ENCODE assay signal across 8 mouse cellular contexts in the genomic region with DNA sequence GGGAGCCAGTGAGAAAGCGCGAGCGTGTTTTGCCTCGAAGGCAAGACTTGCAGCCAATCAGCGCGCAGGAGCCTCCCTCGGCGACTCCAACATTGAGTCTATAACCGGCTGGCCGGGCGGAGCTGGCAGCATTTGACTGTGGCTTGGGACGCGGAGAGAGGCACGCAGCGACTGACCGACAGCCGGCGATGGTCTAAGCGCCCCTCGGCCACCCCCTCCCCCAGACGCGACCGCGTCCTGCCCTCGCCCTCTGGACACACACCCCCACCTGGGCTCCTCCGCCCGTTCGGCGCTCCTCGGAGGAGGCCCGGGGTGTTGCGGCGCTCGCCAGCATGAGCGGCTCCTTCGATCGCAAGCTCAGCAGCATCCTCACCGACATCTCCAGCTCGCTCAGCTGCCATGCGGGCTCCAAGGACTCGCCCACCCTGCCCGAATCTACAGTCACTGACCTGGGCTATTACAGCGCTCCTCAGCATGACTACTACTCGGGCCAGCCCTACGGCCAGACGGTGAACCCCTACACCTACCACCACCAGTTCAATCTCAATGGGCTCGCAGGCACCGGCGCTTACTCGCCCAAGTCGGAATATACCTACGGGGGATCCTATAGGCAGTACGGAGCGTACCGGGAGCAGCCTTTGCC. TPM values are rescaled to one million over a fixed set of nuclear protein-coding genes. Genes with fewer than 3 reads are reported as not detected.
DNase-seq lines count a peak whose midpoint lies in the region; ATAC-seq and TF ChIP-seq lines count a peak whose summit lies in the region.

A gene (plus strand): TSS at position 130 of the 643 bp plus-strand sequence.

- intact Hi-C loops in gastrocnemius, adult 2 months (cut with DNase I), result no loop called here

- no peak for TF ChIP-seq POLR2A in olfactory bulb, adult 2 months (IDR thresholded peaks at IDR 0.05; ENCODE audit: insufficient read depth, low read depth, low read length)

- no peak for TF ChIP-seq CTCF in gastrocnemius, adult 2 months (IDR thresholded peaks at IDR 0.05)
- TF ChIP-seq CTCF in olfactory bulb, adult 2 months (IDR thresholded peaks at IDR 0.05; ENCODE audit: insufficient read depth, low read depth, low read length), result no peak

- peak within 1 kb of the TSS; percentile 62 for H3K4me2 ChIP-seq in forebrain, embryonic 14.5 days (ENCODE audit: low read length)
- H3K4me2 ChIP-seq in limb, embryonic 11.5 days (ENCODE audit: low read depth, severe bottlenecking), result peak within 1 kb of the TSS; percentile 81

- H3K4me3 ChIP-seq in gastrocnemius, adult 2 months, result peak within 1 kb of the TSS; percentile 65
- H3K4me3 ChIP-seq in forebrain, embryonic 14.5 days (ENCODE audit: low read depth, low read length), result peak within 1 kb of the TSS; percentile 30
- H3K4me3 ChIP-seq in limb, embryonic 11.5 days (ENCODE audit: low read depth, low read length), result peak within 1 kb of the TSS; percentile 42
- H3K4me3 ChIP-seq in olfactory bulb, adult 2 months (ENCODE audit: insufficient read depth, low read depth, low read length), result peak within 1 kb of the TSS; percentile 7; the same call in 1 of the 2 replicates

- under 1% methylated on average over 55 of the region's 55 CpGs for WGBS in forebrain, embryonic 14.5 days
- WGBS in limb, embryonic 11.5 days, result under 1% methylated on average over 55 of the region's 55 CpGs
- WGBS in olfactory bulb, adult 2 months, result 2% methylated on average over 55 of the region's 55 CpGs

- peaks cover 72% of the 10 kb centered on the region for H3K27me3 ChIP-seq in forebrain, embryonic 14.5 days (replicated peaks; ENCODE audit: control insufficient read depth, insufficient read depth, low read length)
- peaks cover 65% of the 10 kb centered on the region for H3K27me3 ChIP-seq in limb, embryonic 11.5 days (ENCODE audit: control insufficient read depth, insufficient read depth, low read length)

- peak; percentile 48; the same call in 1 of the 2 replicates for ATAC-seq in forebrain, embryonic 14.5 days
- ATAC-seq in limb, embryonic 11.5 days (ENCODE audit: insufficient number of reproducible peaks, low FRiP score, low TSS enrichment, low read depth), result 0 out of 2 replicates have a peak, but pooled peaks have one; percentile 36

- DNase-seq in gastrocnemius, adult 2 months, result peak; percentile 44
- no peak for DNase-seq in gastrocnemius, adult 18-20 months (ENCODE audit: low spot score)
- peak; percentile 78 for DNase-seq in ES-CJ7 (ENCODE audit: low read depth, low spot score)
- DNase-seq in forebrain, embryonic 14.5 days (ENCODE audit: low spot score), result peak; percentile 71
- DNase-seq in limb, embryonic 11.5 days (ENCODE audit: low spot score), result peak; percentile 84
- no peak for DNase-seq in frontal cortex, postnatal 14 days (ENCODE audit: low spot score in 2 of 2)
- DNase-seq in left cerebral cortex, adult 9 months (ENCODE audit: low spot score in 2 of 2), result no peak

- no peaks in the 10 kb centered on the region for H3K9me3 ChIP-seq in forebrain, embryonic 14.5 days (replicated peaks; ENCODE audit: control insufficient read depth, low read length)
- H3K9me3 ChIP-seq in limb, embryonic 11.5 days (ENCODE audit: control insufficient read depth, low read length), result no peaks in the 10 kb centered on the region

- peak within 1 kb of the TSS; percentile 2; the same call in 1 of the 2 replicates for H3K9ac ChIP-seq in forebrain, embryonic 14.5 days (ENCODE audit: low read length)
- H3K9ac ChIP-seq in limb, embryonic 11.5 days (ENCODE audit: low read length), result peak within 1 kb of the TSS; percentile 27

- H3K36me3 ChIP-seq in forebrain, embryonic 14.5 days (ENCODE audit: control insufficient read depth, insufficient read depth, low read length), result no peaks in the 10 kb centered on the region
- H3K36me3 ChIP-seq in limb, embryonic 11.5 days (ENCODE audit: control insufficient read depth, insufficient read depth, low read length), result no peaks in the 10 kb centered on the region

- H3K27ac ChIP-seq in gastrocnemius, adult 2 months, result no peak within 1 kb of the TSS
- H3K27ac ChIP-seq in forebrain, embryonic 14.5 days (ENCODE audit: low read depth, low read length), result no peak within 1 kb of the TSS
- no peak within 1 kb of the TSS for H3K27ac ChIP-seq in limb, embryonic 11.5 days (replicated peaks; ENCODE audit: low read depth, low read length)
- no peak within 1 kb of the TSS for H3K27ac ChIP-seq in olfactory bulb, adult 2 months (ENCODE audit: insufficient read depth, low read depth, low read length)

- H3K4me1 ChIP-seq in forebrain, embryonic 14.5 days (ENCODE audit: control insufficient read depth, insufficient read depth, low read length), result no peaks in the 10 kb centered on the region; the same call in 1 of the 2 replicates
- peaks cover 18% of the 10 kb centered on the region for H3K4me1 ChIP-seq in limb, embryonic 11.5 days (ENCODE audit: control insufficient read depth, insufficient read depth, low read length)
- H3K4me1 ChIP-seq in olfactory bulb, adult 2 months (ENCODE audit: control insufficient read depth, insufficient read depth, low read length), result peaks cover 19% of the 10 kb centered on the region

RNA-seq across cellular contexts. Expression of the gene that starts here (rescaled TPM):
- total RNA-seq in gastrocnemius, adult 2 months (2021), result not detected
- total RNA-seq in gastrocnemius, adult 18-20 months (2021), result not detected
- polyA plus RNA-seq in forebrain, embryonic 14.5 days (2014; fragmentation: Nextera tagmentation; extraction: Ambion mirVana), result not detected in 2 replicates
- 5.4 and 6.7 TPM in 2 replicates for polyA plus RNA-seq in limb, embryonic 11.5 days (2014; fragmentation: Nextera tagmentation; extraction: Ambion mirVana)
- polyA plus RNA-seq in olfactory bulb, adult 2 months (2012; ENCODE audit: insufficient read depth, insufficient read length, low replicate concordance, missing spikeins), result not detected in 2 replicates

Comparison
In these comparisons a context has a peak if more than half of its experiments do, and no peak if none do; other contexts are left out.
1. Peak in DNase-seq and H3K4me3 ChIP-seq in gastrocnemius, adult 2 months; RNA of the gene not detected or under 1 TPM.
2. Peak in DNase-seq, ATAC-seq, H3K4me3 ChIP-seq, H3K9ac ChIP-seq and H3K4me2 ChIP-seq in forebrain, embryonic 14.5 days; RNA of the gene not detected or under 1 TPM.
3. DNase-seq: peak in ES-CJ7 (single experiment) and limb, embryonic 11.5 days (single experiment); none in gastrocnemius, adult 18-20 months (single experiment), frontal cortex, postnatal 14 days (0 of 2) and left cerebral cortex, adult 9 months (0 of 2).
4. H3K4me3 ChIP-seq: peak in every context shown above with its lines; median percentile 65 in gastrocnemius, adult 2 months; 42 in limb, embryonic 11.5 days; 30 in forebrain, embryonic 14.5 days; 7 in olfactory bulb, adult 2 months.